Mouse (Mus musculus) erythroblast, embryonic 14.5 days (primary cell): ENCODE measurements around the gene Itgad.

Source experiments
- GATA1 ChIP-seq: IDR thresholded peaks from 2 replicates; pipeline ENCODE4 v1.6.1; 2012; ENCODE audit warnings: low read length, inconsistent platforms, mixed read lengths
- TAL1 ChIP-seq: IDR thresholded peaks from 3 replicates; pipeline ENCODE4 v1.6.1; 2012; ENCODE audit warnings: low read length, inconsistent platforms, mixed read lengths

DNA sequence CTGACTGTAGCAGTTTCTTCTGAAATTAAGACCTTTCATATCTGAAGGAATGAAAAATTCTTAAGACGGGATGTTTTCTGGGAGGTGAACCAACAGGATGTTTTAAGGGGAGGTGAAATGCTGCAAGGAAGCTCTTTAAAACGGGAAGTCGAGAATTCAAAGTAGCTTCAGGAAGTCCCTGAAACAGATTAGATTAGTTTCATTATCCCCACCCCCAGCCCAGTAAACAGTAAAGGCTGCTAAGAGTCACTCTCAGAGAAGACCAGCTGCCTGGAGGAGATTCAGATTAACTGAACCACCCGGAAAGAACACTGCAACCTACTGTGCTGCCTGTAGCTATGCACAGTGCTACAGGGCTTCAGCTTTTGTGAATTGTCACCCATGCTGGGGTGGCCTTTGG is 65.8 kb downstream of the Itgad start:
- TF ChIP-seq GATA1 (no peak), TAL1 (no peak)
